Mouse (Mus musculus): Measurements from ENCODE around the gene Hpse.

GRCm38 (mm10) chr5:100710012-100710411, 9.5 kb downstream of the Hpse start:
- TF ChIP-seq POLR2A (IDR thresholded peaks at IDR 0.05; ENCODE audit: control insufficient read depth, extremely low read depth, insufficient read depth, low read length, poor library complexity) (no peak), CTCF (IDR thresholded peaks at IDR 0.05; ENCODE audit: borderline replicate concordance, control insufficient read depth, extremely low read depth, insufficient read depth, low read length, poor library complexity) (no peak)
